Mouse (Mus musculus) layer of hippocampus, adult 8-10 months (tissue): ENCODE results near the gene Elf2. TPM values are rescaled to one million over a fixed set of nuclear protein-coding genes. Genes with fewer than 3 reads are reported as not detected.

Source experiments
- DNase-seq, 2 experiments: peaks; one replicate each; pipeline ENCODE4 v3.0.0; 2022; ENCODE audit warnings: low spot score in 2 of 2
- total RNA-seq, 4 experiments: library from RNA; stranded (reverse); gene quantifications; 2 replicates each; pipeline ENCODE4 v1.2.4; 2022

Elf2 gene
- total RNA-seq = 10 to 100 TPM; 57.6 to 62.4 (median 60.1) TPM

DNA sequence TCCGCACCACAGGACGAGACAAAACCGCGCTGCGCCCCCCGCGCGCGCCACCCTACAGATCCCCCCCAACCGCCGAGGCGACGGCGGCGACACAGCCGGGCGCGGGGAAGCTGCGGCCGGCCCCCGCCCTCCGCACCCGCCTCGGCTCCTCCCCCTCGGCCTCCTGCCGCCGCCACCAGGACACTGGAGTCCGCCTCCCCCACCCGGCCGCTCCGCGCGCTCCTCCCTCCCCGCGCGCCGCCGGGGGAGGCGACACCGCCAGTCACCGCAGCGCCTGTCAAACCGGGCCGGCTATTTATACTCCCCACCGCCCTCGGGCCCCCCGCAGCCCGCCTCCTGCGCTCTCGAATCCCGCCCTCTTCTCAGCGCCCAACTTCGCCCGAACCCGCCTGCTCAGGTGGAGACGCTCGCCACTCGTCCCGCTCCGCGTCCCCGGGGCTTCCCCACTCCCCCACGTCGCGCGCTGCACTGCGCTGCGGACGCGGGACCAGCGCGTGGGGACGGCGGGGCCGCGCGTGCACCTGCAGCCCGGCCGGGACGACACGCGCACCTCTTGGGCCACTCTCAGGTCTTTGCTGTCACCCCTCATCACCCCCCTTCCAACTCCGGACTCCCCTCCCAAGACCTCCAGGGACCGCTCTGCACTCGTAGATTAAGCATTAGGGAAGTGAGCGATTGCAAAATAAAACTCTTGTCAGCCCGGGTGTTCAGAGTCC, at the start of gene Elf2:
Gene Elf2, minus strand, starts transcription at position 112 of the 716 bp plus-strand sequence.
- DNase-seq = peak; percentile 77 to 78

DNA sequence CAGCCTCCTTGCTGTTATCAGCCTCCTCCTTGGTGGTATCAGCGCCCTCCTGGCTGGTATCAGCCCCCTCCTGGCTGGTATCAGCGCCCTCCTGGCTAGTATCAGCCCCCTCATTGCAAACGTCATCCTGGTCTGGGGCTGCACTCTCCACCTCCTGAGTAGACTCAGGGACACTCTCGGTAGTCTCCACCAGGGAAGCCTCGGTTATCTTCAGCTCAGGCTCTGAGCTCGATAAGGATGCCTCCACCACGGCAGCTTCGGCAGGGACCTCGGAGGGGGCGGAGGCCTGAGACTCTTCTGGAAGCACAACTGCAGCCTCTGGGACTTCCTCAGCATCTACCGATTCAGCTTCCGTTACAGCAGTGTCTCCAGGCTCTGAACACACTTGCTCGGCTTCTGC, 48.4 kb upstream of the Elf2 start:
- no peak for DNase-seq

DNA sequence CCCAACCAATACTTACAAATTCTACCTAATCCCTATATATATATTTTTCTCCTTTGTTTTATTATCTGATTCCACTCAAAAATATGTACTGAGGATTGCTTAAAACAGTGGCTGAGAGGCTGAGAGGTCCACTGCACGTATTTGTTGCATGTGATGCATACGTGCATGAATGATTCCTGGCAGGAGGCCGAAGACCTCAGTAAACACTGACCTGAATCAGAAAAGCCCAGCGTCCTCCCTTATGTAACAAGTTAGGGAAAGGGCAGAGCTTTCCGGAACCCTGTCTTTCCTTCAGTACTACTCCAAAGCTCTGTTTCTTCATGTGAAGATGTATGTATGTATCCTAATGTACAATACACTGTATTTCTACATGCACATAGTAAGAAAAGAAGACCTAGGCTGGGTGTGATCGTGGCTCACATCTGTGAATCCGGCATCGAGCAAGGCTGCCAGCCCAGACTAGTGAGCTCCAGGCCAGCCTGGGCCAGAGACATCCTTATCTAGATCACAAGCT, 47.5 kb upstream of the Elf2 start:
- no peak for DNase-seq

DNA sequence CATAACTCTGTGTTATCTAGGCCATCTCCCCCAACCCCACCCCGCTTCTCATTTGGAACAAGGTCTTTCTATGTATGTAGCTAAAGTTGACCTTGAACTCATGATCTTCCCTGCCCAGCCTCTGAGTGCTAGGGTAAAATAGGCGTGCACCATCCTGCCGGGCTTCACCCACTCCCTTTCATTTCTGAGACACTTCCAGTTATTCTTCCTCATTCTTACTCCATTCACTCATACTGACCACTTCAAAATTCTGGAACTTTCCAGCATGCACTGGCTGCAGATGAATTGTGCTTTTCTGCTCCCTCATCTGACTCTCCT, 46.6 kb upstream of the Elf2 start:
- DNase-seq = no peak

DNA sequence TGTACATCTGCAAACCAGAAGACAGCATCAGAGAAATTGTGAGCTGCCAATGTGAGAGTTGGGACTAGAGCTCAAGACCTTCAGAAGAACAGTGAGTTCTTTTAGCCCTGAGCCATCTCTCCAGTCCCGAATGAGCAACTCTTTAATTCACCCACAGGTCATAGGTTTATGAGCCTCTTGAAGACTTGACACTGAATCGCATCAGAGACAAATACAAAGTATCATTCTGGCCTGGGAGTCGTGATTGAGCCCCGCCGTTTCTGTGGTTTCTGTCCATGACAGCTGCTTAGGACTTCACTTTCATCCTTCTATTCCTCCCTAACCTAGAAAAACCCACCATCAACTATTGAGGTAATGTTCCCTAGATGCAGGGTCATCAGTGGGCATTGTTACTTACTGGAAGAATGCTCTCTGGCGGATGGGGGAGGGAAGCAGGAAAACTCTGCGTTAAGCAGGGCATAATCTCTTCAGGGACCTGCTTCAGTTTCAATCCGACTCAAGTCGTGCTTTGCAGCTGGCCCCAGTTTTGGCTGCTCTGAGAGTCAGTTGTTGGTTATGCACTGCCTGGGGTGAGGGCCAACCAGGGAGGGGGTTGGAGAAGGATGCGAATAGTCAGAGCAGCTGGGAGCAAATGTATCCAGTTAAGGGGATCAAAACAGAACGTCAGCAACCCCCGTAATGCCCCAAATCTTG, 46.1 kb upstream of the Elf2 start:
- no peak for DNase-seq

DNA sequence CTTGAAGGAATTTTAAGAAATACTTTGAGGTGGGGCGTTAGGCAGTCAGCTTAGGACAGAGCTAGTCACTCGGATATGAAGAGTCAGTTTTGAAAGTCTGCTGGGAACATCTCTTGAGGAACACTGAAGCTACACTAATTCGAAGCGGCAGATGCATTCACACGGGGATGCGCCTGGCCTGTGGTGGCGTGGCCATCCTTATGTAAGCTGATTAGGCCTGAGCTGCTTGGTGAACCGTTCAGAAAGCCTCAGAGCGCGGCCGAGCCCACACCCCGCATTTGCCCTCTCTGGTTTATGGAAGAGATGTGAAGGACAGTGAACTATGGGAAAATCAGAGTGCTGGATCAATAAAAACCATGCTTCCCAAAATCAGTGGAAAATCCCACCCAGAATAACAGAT, 42.9 kb upstream of the Elf2 start:
- DNase-seq = no peak

DNA sequence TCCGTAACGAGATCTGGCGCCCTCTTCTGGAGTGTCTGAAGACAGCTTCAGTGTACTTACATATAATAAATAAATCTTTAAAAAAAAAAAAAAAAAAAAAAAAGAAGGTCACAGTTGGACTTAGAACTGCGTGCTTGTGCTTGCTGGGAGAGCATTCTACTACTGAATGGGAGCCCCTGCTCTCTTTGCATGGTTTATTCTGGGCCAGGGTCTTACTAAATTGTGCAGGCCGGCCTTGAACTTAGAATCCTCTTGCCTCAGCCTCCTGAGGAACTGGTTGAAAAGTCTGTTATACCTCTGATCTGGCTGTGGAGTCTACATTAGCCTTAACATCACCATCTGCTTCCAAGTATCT, 40.2 kb upstream of the Elf2 start:
- no peak for DNase-seq

DNA sequence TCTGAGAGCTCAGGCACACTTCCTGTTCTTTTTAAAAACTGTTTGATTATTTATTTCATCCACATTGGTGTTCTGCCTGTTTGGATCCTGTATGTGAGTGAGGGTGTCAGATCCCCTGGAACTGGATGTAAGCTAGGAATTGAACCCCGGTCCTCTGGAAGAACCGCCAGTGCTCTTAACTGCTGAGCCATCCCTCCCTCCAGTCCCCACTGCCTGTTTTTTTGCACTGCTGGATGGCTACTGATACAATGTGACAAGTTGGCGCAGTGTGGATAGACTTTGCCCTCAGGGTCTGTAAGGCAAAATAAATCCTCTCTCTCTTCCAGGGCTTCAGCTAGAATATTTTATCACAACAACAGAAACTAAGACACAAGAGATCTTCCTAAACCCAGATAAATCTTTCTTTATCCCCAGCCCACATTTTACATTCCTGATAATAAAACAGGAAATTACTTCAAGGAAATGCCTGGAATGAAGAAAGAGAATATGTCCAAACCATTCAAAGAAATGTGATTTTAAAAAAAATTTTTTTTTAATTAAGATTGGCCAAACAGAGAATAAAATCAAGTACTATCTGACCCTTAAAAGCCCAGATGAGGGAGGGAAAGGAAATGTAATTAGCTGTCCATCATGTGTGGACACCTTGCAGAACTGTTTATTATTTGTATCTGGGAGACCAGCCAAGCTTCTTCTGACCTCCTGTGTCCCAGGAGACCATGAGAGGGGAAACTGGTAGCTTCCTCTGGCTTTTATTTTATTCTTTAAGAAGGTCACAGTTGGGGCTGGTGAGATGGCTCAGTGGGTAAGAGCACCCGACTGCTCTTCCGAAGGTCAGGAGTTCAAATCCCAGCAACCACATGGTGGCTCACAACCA, 39.6 kb upstream of the Elf2 start:
- DNase-seq = no peak

DNA sequence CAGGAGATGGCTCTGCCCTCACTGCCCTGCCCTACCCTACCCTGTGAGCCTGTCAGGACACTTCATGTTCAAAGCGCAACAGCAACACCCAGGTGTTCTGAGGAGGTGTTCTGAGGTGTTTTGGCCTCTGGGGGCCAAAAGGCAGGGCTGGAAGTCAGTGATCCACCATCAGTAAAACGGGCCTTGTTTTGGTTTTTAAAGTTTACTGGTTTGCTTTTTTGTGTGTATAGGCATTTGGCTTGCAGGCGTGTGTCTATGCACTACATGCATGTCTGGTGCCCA, 38.1 kb upstream of the Elf2 start:
- no peak for DNase-seq

DNA sequence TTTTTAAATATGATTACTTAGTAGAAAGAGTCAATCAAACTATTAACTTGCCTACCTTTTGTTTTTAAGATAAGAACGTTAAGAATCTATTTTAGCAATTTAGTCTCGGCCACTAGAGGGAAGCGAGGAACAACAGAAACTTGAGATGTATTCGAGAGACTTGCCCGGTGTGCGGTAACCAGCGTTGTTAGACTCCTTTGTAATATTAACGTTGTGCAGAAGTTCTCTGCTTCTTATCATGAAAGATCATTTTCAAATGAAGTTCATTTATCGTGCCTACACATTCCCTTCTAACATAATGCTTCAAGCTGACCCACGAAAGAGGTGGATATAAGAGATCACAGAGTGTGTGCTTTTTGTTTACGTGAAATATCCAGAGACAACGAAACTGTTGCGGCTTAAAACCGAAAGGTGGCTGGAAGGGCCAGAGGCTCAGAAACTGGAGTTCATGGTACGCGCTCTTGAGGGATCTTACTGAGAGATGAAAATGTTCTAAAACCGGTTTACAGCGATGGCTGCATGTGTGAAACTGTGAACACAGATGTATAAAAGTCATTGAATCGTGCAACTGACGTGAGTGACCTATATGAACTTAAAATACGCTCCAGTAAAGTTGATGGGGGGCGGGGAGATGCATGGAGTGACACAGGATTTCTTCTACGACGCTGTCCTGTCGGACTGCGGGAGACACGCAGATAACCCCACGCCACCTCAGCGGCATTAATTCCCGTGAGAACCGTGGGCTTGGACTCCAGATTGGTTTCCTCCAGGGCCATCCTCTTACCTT, 37.6 kb upstream of the Elf2 start:
- no peak for DNase-seq

DNA sequence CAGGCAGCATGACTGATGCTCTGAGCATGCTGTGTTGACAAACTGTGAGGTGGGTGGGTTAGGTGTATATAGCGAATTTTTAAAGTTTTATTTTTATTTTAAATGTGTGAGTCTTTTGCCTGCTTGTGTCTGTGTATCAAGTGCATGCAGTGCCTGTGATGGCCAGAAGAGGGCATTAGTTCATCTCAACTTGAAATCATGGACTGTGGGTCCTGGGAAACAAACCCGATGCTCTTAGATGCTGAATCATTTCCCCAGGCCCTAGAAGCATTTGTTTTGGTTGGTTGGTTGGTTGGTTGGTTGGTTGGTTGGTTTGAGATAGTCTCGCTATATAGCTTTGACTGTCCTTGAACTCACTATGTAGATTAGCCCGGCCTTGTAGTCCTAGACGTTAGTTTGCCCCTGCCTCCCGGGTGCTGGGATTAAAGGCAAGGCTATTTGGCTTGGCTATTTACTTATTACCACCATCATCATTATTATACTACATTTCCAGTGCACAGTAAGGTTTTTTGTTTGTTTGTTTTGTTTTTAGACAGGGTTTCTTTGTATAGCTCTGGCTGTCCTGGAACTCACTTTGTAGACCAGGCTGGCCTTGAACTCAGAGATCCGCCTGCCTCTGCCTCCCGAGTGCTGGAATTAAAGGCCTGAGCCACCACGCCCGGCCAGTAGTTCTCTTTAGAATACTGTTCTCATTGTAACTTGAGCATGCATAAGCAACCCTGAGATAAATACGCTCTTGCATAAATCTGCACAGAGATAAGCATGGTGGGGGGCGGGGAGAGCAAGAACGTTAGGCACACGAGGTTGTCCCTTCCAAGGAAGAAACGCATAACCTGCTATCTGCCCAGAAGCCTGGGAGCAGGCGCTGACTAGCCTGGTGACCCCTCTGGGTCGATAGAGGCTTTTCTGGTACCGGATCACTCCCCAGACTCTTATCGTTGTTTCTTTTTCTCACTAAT, 35.1 kb upstream of the Elf2 start:
- DNase-seq = no peak

DNA sequence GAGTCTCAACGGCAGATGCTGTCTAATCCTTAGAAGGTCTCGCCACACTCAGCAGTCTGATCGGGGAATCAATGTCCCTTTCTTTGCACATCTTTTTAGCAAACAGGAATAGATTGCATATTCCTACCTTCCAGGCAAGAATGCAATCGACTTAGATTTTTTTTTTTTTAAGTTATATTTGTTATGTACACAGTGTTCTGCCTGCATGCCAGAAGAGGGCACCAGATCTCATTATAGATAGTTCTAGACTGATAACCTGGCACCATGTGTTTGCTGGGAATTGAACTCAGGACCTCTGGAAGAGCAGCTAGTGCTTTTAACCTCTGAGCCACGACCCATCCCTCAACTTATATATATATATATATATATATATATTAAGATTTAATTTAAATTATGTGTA, 33.1 kb upstream of the Elf2 start:
- DNase-seq = no peak

DNA sequence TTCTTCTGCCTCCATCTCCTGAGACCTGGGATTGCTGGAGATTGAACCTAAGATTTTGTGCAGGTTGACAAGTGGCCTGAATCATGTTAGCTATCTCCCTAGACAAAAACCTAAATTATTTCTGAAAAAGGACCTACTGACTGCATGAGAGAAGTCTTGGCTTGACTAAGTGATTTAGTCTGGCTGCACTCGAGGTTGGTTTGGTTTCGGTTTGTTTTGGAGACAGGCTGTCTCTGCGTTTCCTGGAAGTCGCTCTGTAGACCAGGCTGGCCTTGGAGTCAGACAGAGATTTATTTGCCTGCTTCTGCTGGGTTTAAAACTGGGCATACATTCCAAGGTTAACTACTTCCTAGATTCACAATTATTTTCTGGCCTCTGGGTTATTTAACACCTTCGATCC, 32.4 kb upstream of the Elf2 start:
- DNase-seq = no peak

DNA sequence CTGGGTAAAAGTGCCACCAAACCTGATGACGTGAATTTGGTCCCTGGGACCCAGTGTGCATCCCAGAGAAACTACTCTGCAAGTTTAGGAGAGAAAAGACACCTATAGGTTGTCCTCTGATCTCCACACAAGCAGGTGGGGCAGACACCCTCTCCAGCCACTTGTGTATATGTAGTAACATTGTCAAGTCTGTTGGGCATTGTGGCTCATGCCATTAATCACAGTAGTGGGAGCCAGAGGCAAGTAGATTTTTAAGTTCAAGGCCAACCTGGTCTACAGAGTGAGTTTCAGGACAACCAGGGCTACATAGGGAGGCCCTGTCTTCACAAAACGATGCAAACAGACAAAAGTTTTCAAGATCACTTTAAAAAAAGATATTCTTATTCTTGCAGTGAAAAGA, 31.4 kb upstream of the Elf2 start:
- no peak for DNase-seq

DNA sequence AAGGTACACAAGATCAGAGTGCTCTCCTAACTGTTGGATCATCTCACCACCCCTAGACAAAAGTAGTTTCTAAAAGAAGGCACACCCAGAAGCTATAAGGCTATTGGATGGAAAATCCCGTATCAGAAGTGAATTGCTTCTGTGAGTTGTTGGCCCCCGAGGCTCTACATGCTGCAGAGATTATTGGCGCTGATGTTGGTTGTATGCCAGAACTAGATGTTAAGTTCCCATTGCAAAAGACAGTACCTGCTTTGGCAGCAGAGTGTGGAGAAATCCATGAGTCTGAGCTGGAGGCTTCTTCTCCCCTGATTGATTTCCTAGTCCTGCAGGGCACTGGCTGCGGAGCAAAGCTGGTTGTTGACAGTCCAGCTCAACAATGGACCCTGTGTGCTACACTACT, 27.5 kb upstream of the Elf2 start:
- DNase-seq = no peak

DNA sequence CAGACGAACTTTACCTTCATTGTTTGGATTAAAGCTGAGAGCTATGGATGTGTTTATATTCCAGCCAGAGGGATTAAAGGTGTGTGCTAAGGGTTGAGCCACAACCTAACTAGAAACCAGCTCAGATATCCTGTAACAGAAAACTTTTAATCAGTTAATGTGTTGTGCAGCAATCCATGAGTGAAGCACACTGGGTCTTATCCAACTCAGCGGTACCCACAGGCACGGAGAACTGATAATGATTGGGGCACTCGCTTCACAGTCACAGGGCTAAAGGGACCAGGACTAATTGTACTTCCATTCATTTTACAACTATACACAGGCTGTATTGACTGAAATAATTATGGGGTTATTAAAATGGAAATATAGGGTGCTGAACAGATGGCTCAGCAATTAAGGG, 26.5 kb upstream of the Elf2 start:
- DNase-seq = no peak

DNA sequence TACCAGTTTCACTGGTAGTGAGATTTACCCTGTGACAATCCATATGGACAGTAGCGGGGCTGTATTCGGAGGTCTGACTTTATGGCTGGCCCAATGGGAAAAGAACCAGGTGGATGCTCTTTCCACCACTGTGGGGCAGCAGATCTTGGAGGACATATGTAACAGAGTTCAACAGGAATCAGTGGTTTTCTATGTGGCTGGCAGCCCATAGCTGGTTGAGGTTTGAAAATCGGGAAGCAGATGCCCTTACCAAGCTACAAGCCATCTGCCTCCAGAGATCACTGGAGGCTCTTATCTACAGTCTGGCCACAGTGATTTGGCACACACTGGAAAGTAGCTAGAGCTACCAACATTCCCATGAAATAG, 25.0 kb upstream of the Elf2 start:
- DNase-seq = no peak

DNA sequence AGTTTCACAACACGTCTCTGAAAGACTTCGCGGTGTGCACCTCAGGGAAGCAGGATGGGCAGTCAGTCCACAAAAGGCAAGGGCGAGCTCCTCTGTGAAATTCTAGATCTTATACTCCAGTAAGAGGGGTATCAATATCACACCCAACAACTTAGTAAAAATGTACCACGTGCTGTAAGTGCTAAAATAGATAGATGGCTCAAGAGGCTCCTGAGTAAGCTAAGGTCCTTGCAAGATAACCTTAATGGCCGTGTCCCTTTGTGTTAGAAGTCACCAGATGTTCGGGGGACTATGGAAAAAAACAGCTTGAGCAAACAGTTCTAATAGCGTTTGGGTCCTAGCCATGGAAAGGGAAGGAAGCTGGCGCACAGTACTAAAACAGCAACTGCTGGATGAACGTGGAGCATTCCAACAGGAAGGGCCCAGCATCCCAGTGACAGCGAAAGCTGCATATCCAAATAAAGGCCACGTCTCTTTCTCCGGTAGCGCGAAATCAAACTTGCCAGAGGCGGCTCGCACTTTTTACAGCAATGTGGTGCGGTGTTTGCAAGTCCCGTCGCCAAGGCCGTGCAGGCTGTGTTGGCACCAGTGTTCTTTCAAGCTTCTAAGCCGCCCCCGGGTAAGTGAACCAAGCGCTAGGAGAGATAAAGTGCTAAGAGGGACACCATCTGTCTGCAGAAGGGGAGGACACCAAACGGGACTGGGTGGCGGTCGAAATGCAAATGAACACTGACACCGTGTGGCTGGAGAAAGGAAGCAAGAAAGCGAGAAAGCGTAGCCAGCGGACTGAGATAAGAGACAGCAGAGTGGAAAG, 24.4 kb upstream of the Elf2 start:
- peak; percentile 85 for DNase-seq

DNA sequence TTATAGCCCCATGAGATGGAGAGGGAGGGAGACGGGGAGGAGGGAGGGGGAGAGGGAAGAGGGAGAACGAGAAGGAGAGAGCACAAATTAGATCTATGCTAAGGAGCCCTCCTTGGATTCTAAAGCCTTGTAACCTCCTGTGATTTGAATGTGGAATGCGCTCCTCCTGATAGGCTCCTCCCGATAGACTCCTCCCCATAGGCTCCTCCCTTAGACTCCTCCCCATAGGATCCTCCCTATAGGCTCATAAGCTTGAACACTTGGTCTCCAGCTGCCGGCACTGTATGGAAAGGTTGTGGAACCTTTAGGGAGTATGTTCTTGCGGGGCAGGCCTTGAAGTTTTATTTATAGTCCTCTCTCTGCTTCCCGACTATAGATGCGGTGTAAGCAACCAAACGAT, 20.6 kb upstream of the Elf2 start:
- no peak for DNase-seq
